Comparison of ENCODE assay signal across 42 mouse cellular contexts in the genomic region with DNA sequence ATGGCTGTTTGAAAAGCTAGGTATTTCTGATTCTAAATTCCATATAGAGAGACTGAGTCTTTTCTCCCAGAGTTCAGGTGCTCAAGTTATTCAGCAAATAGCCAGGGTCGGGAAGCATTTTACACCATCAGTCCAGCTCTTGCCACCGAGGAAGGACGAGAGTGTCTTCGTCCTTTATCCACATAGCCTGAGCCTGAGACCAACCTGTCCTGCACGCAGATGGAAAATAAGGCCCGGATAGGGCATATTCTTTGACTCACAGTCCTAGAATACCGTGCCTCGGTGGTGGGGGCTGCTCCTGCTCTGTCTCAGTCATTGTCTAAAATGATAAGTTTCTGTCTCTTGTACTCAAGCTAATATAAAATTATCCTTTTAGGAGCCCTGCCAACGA. TPM values are rescaled to one million over a fixed set of nuclear protein-coding genes. Genes with fewer than 3 reads are reported as not detected.
"Had no signal": no experiment of that assay in that cellular context is flagged by ENCODE, and none has a peak within 500 bp of the region (broad histone marks: within the 10 kb centered on the region; RNA-seq: fewer than 3 reads in every experiment).

No protein-coding gene starts in this region.

- H3K9me3 ChIP-seq: heart, embryonic 10.5 days; heart, embryonic 12.5 days; heart, embryonic 13.5 days; heart, embryonic 15.5 days; hindbrain, embryonic 10.5 days; hindbrain, embryonic 12.5 days; hindbrain, embryonic 13.5 days; hindbrain, embryonic 15.5 days; intestine, embryonic 15.5 days; kidney, embryonic 15.5 days had no signal

- H3K9ac ChIP-seq: heart, embryonic 12.5 days; heart, embryonic 13.5 days; heart, embryonic 15.5 days; hindbrain, embryonic 12.5 days; hindbrain, embryonic 13.5 days; hindbrain, embryonic 14.5 days; hindbrain, embryonic 15.5 days; intestine, embryonic 15.5 days; kidney, embryonic 15.5 days had no signal

- ATAC-seq: hindbrain, postnatal 0 days; inflammation-experienced regulatory T-cells, adult 6 months; intestine, embryonic 15.5 days; intestine, embryonic 16.5 days; intestine, postnatal 0 days had no signal

- H3K4me3 ChIP-seq: heart, embryonic 10.5 days; heart, embryonic 12.5 days; heart, embryonic 13.5 days; heart, embryonic 15.5 days; hindbrain, embryonic 10.5 days; hindbrain, embryonic 12.5 days; hindbrain, embryonic 13.5 days; hindbrain, embryonic 15.5 days; intestine, embryonic 15.5 days; kidney, embryonic 15.5 days; layer of hippocampus, adult 2 months had no signal

- H3K4me2 ChIP-seq: heart, embryonic 11.5 days; heart, embryonic 12.5 days; heart, embryonic 13.5 days; heart, embryonic 15.5 days; hindbrain, embryonic 12.5 days; hindbrain, embryonic 13.5 days; hindbrain, embryonic 14.5 days; hindbrain, embryonic 15.5 days; intestine, embryonic 15.5 days; kidney, embryonic 15.5 days had no signal

- DNase-seq: kidney, adult 11 months; layer of hippocampus, adult 9-11 months had no signal

- H3K27ac ChIP-seq: heart, embryonic 10.5 days; heart, embryonic 13.5 days; heart, embryonic 15.5 days; hindbrain, embryonic 10.5 days; hindbrain, embryonic 12.5 days; hindbrain, embryonic 13.5 days; hindbrain, embryonic 14.5 days; hindbrain, embryonic 15.5 days; hindbrain, postnatal 0 days; intestine, embryonic 15.5 days; kidney, embryonic 15.5 days; kidney, postnatal 0 days; layer of hippocampus, adult 2 months had no signal

- H3K4me1 ChIP-seq: heart, embryonic 10.5 days; heart, embryonic 13.5 days; heart, embryonic 15.5 days; hindbrain, embryonic 12.5 days; hindbrain, embryonic 13.5 days; hindbrain, embryonic 15.5 days; intestine, embryonic 15.5 days had no signal

- H3K27me3 ChIP-seq: heart, embryonic 12.5 days; heart, embryonic 13.5 days; heart, embryonic 15.5 days; hindbrain, embryonic 12.5 days; hindbrain, embryonic 13.5 days; hindbrain, embryonic 15.5 days; intestine, embryonic 15.5 days; kidney, embryonic 15.5 days had no signal

- H3K36me3 ChIP-seq: heart, embryonic 10.5 days; heart, embryonic 12.5 days; heart, embryonic 13.5 days; heart, embryonic 15.5 days; hindbrain, embryonic 10.5 days; hindbrain, embryonic 12.5 days; hindbrain, embryonic 13.5 days; hindbrain, embryonic 15.5 days; intestine, embryonic 15.5 days; kidney, embryonic 15.5 days had no signal

RNA-seq across cellular contexts. Expression of gene Igfbp1, which starts 2.8 kb away (rescaled TPM):
- total RNA-seq: heart, postnatal 10 days; heart, postnatal 14 days; heart, postnatal 25 days; heart, postnatal 36 days; heart, postnatal 4 days; hematopoietic stem cell, adult 5-6 weeks; hindbrain, postnatal 0 days; layer of hippocampus, adult 18-20 months; layer of hippocampus, adult 8-10 months; layer of hippocampus, postnatal 14 days; layer of hippocampus, postnatal 25 days; left cerebral cortex, adult 18-20 months had no signal
- polyA plus RNA-seq: heart, embryonic 14.5 days; heart, postnatal 0 days; hindbrain, embryonic 14.5 days; hindbrain, postnatal 0 days; inflammation-experienced regulatory T-cells, adult 6 months had no signal

RNA-seq across cellular contexts. Expression of gene Gm11985, which starts 12.0 kb away (rescaled TPM):
- total RNA-seq: heart, postnatal 10 days; heart, postnatal 14 days; heart, postnatal 25 days; heart, postnatal 36 days; heart, postnatal 4 days; hematopoietic stem cell, adult 5-6 weeks; hindbrain, postnatal 0 days; layer of hippocampus, adult 18-20 months; layer of hippocampus, adult 2 months; layer of hippocampus, adult 8-10 months; layer of hippocampus, postnatal 10 days; layer of hippocampus, postnatal 14 days; layer of hippocampus, postnatal 25 days; layer of hippocampus, postnatal 36 days; left cerebral cortex, adult 18-20 months had no signal
- polyA plus RNA-seq: heart, embryonic 11.5 days; heart, embryonic 12.5 days; heart, embryonic 13.5 days; heart, embryonic 14.5 days; heart, embryonic 15.5 days; heart, embryonic 16.5 days; heart, postnatal 0 days; hindbrain, embryonic 10.5 days; hindbrain, embryonic 11.5 days; hindbrain, embryonic 12.5 days; hindbrain, embryonic 13.5 days; hindbrain, embryonic 14.5 days; hindbrain, embryonic 16.5 days; hindbrain, postnatal 0 days; inflammation-experienced regulatory T-cells, adult 6 months; intestine, embryonic 14.5 days; intestine, embryonic 15.5 days; intestine, embryonic 16.5 days; intestine, postnatal 0 days; kidney, adult 2 months; kidney, embryonic 14.5 days; kidney, embryonic 15.5 days; kidney, postnatal 0 days; large intestine, adult 2 months had no signal

RNA-seq across cellular contexts. Expression of gene Igfbp3, which starts 13.3 kb away (rescaled TPM):
- total RNA-seq: hematopoietic stem cell, adult 5-6 weeks had no signal
- polyA plus RNA-seq: inflammation-experienced regulatory T-cells, adult 6 months had no signal
